Mouse (Mus musculus) neural tube, embryonic 12.5 days (tissue): ENCODE results near the gene Tmem151b. TPM values are rescaled to one million over a fixed set of nuclear protein-coding genes. Genes with fewer than 3 reads are reported as not detected.
A peak's percentile ranks its signal among the peaks of the same experiment; 100 is the strongest.

Experiments used
- ATAC-seq: fragments of 200-750 bp; cut with Nextera tagmentation; 2 replicates; pipeline ENCODE4 v1.8.0; 2017; ENCODE audit warnings: low read depth, mild to moderate bottlenecking, moderate TSS enrichment, moderate library complexity; ENCODE audit not compliant: low FRiP score
- H3K27ac ChIP-seq: fragments of 300-500 bp; sonication (generic); 2 replicates; pipeline ENCODE4 v1.5.1; 2016
- H3K27me3 ChIP-seq: fragments of 300-500 bp; sonication (generic); replicated peaks from 2 replicates; pipeline ENCODE4 v1.6.1; 2016; ENCODE audit warnings: mild to moderate bottlenecking
- H3K36me3 ChIP-seq: fragments of 300-500 bp; sonication (generic); 2 replicates; pipeline ENCODE4 v1.6.1; 2016; ENCODE audit warnings: mild to moderate bottlenecking
- H3K4me1 ChIP-seq: fragments of 300-500 bp; sonication (generic); 2 replicates; pipeline ENCODE4 v1.6.1; 2016
- H3K4me2 ChIP-seq: fragments of 300-500 bp; sonication (generic); replicated peaks from 2 replicates; pipeline ENCODE4 v1.6.1; 2016; ENCODE audit warnings: mild to moderate bottlenecking
- H3K4me3 ChIP-seq: fragments of 300-500 bp; sonication (generic); 2 replicates; pipeline ENCODE4 v1.5.1; 2016
- H3K9ac ChIP-seq: fragments of 300-500 bp; sonication (generic); 2 replicates; pipeline ENCODE4 v1.6.1; 2016; ENCODE audit warnings: mild to moderate bottlenecking
- H3K9me3 ChIP-seq: fragments of 300-500 bp; sonication (generic); 2 replicates; pipeline ENCODE4 v1.6.1; 2016; ENCODE audit warnings: mild to moderate bottlenecking
- WGBS: fragments of 180-500 bp; shearing (Covaris S2); methylation state at CpG from one replicate; pipeline ENCODE4 v1.1.7; 2016; 5-methylcytosine and 5-hydroxymethylcytosine counted together
- polyA plus RNA-seq: library from polyadenylated mRNA; unstranded; fragments of >200 nt; fragmentation: Nextera tagmentation; extraction: Ambion mirVana; gene quantifications from 2 replicates; pipeline ENCODE4 v1.2.1, GENCODE M21; 2016

The Tmem151b gene
- polyA plus RNA-seq, 1 experiment from 2014 or later = 10.5 TPM

- 64% methylated on average over 16 of the region's 16 CpGs for WGBS
- Histone ChIP-seq H3K27me3 (peaks cover 22% of the 10 kb centered on the region), H3K9me3 (no peaks in the 10 kb centered on the region), H3K4me3 (no peak overlapping the region), H3K27ac (no peak overlapping the region), H3K4me1 (peaks cover 47% of the 10 kb centered on the region), H3K36me3 (peaks cover 5% of the 10 kb centered on the region; the same call in 1 of the 2 replicates), H3K9ac (0 out of 2 replicates have a peak overlapping the region, but pooled peaks have one; percentile 29), H3K4me2 (peak overlapping the region; percentile 29)
- no peak for ATAC-seq
These were observed 42.5 kb upstream of the Tmem151b start for GRCm38 (mm10) chr17:45591701-45592605.

GRCm38 (mm10) chr17:45590410-45590809 lies 40.9 kb upstream of the Tmem151b start:
- Histone ChIP-seq H3K4me1 (peaks cover 35% of the 10 kb centered on the region), H3K27me3 (peaks cover 13% of the 10 kb centered on the region), H3K36me3 (peaks cover 8% of the 10 kb centered on the region; the same call in 1 of the 2 replicates), H3K9me3 (no peaks in the 10 kb centered on the region), H3K27ac (no peak overlapping the region), H3K9ac (no peak overlapping the region), H3K4me3 (no peak overlapping the region), H3K4me2 (no peak overlapping the region)
- no peak for ATAC-seq
- 82% methylated on average over 6 of the region's 6 CpGs for WGBS

- Histone ChIP-seq H3K9ac (no peak overlapping the region), H3K9me3 (no peaks in the 10 kb centered on the region), H3K4me1 (peaks cover 33% of the 10 kb centered on the region), H3K36me3 (peaks cover 8% of the 10 kb centered on the region; the same call in 1 of the 2 replicates), H3K4me2 (no peak overlapping the region), H3K27me3 (peaks cover 9% of the 10 kb centered on the region), H3K27ac (no peak overlapping the region), H3K4me3 (no peak overlapping the region)
- WGBS = 95% methylated on average over 8 of the region's 8 CpGs
- no peak for ATAC-seq
These were observed 40.4 kb upstream of the Tmem151b start for GRCm38 (mm10) chr17:45589844-45590243.

GRCm38 (mm10) chr17:45589236-45589635 lies 39.8 kb upstream of the Tmem151b start:
- no peaks in the 10 kb centered on the region for H3K9me3 ChIP-seq
- H3K27me3 ChIP-seq = peaks cover 8% of the 10 kb centered on the region
- no peak overlapping the region for H3K4me3 ChIP-seq
- ATAC-seq = no peak
- H3K4me2 ChIP-seq = no peak overlapping the region
- H3K4me1 ChIP-seq = peaks cover 33% of the 10 kb centered on the region
- H3K27ac ChIP-seq = no peak overlapping the region
- WGBS = 98% methylated on average over 7 of the region's 7 CpGs
- peaks cover 8% of the 10 kb centered on the region; the same call in 1 of the 2 replicates for H3K36me3 ChIP-seq
- H3K9ac ChIP-seq = no peak overlapping the region

GRCm38 (mm10) chr17:45588370-45588769 lies 38.9 kb upstream of the Tmem151b start:
- Histone ChIP-seq H3K36me3 (peaks cover 8% of the 10 kb centered on the region; the same call in 1 of the 2 replicates), H3K27me3 (no peaks in the 10 kb centered on the region; the same call in 1 of the 2 replicates), H3K4me1 (peaks cover 26% of the 10 kb centered on the region), H3K4me3 (no peak overlapping the region), H3K9me3 (no peaks in the 10 kb centered on the region), H3K27ac (no peak overlapping the region), H3K9ac (no peak overlapping the region), H3K4me2 (no peak overlapping the region)
- WGBS = 92% methylated on average over 7 of the region's 7 CpGs
- ATAC-seq = no peak

- no peak for ATAC-seq
- Histone ChIP-seq H3K4me3 (no peak overlapping the region), H3K9ac (no peak overlapping the region), H3K36me3 (peaks cover 8% of the 10 kb centered on the region; the same call in 1 of the 2 replicates), H3K27ac (no peak overlapping the region), H3K4me1 (peaks cover 13% of the 10 kb centered on the region; the same call in 1 of the 2 replicates), H3K27me3 (no peaks in the 10 kb centered on the region), H3K9me3 (no peaks in the 10 kb centered on the region), H3K4me2 (no peak overlapping the region)
- WGBS = 97% methylated on average over 3 of the region's 3 CpGs
These were observed 37.0 kb upstream of the Tmem151b start for GRCm38 (mm10) chr17:45586449-45586837.

- no peak overlapping the region for H3K4me3 ChIP-seq
- peaks cover 16% of the 10 kb centered on the region; the same call in 1 of the 2 replicates for H3K4me1 ChIP-seq
- no peaks in the 10 kb centered on the region for H3K27me3 ChIP-seq
- H3K9me3 ChIP-seq = no peaks in the 10 kb centered on the region
- ATAC-seq = no peak
- H3K9ac ChIP-seq = no peak overlapping the region
- 82% methylated on average over 23 of the region's 23 CpGs for WGBS
- H3K4me2 ChIP-seq = no peak overlapping the region
- H3K27ac ChIP-seq = no peak overlapping the region
- H3K36me3 ChIP-seq = peaks cover 8% of the 10 kb centered on the region; the same call in 1 of the 2 replicates
These were observed 36.4 kb upstream of the Tmem151b start for GRCm38 (mm10) chr17:45585725-45586448.

GRCm38 (mm10) chr17:45584939-45585678 lies 35.6 kb upstream of the Tmem151b start:
- peaks cover 16% of the 10 kb centered on the region; the same call in 1 of the 2 replicates for H3K4me1 ChIP-seq
- no peak overlapping the region for H3K4me3 ChIP-seq
- 0 out of 2 replicates have a peak overlapping the region, but pooled peaks have one; percentile 5 for H3K9ac ChIP-seq
- H3K27ac ChIP-seq = no peak overlapping the region
- WGBS = 34% methylated on average over 14 of the region's 14 CpGs
- H3K27me3 ChIP-seq = no peaks in the 10 kb centered on the region
- no peaks in the 10 kb centered on the region for H3K9me3 ChIP-seq
- H3K36me3 ChIP-seq = peaks cover 8% of the 10 kb centered on the region; the same call in 1 of the 2 replicates
- peak overlapping the region; percentile 18; the same call in 1 of the 2 replicates for H3K4me2 ChIP-seq
- peak; percentile 48; the same call in 1 of the 2 replicates for ATAC-seq

GRCm38 (mm10) chr17:45584096-45584896 lies 34.8 kb upstream of the Tmem151b start:
- Histone ChIP-seq H3K9me3 (no peaks in the 10 kb centered on the region), H3K9ac (no peak overlapping the region; the same call in 1 of the 2 replicates), H3K4me1 (peaks cover 16% of the 10 kb centered on the region; the same call in 1 of the 2 replicates), H3K36me3 (peaks cover 8% of the 10 kb centered on the region; the same call in 1 of the 2 replicates), H3K4me2 (peak overlapping the region; percentile 18; the same call in 1 of the 2 replicates), H3K27ac (no peak overlapping the region), H3K4me3 (no peak overlapping the region), H3K27me3 (no peaks in the 10 kb centered on the region)
- ATAC-seq = peak; percentile 35; the same call in 1 of the 2 replicates
- WGBS = 46% methylated on average over 12 of the region's 12 CpGs

GRCm38 (mm10) chr17:45582715-45583355 lies 33.4 kb upstream of the Tmem151b start:
- Histone ChIP-seq H3K36me3 (peaks cover 8% of the 10 kb centered on the region; the same call in 1 of the 2 replicates), H3K27me3 (no peaks in the 10 kb centered on the region), H3K4me3 (no peak overlapping the region), H3K9me3 (no peaks in the 10 kb centered on the region), H3K27ac (no peak overlapping the region), H3K9ac (no peak overlapping the region), H3K4me2 (no peak overlapping the region), H3K4me1 (peaks cover 16% of the 10 kb centered on the region; the same call in 1 of the 2 replicates)
- no peak for ATAC-seq
- WGBS = 78% methylated on average over 6 of the region's 6 CpGs
